Mouse (Mus musculus): ENCODE results near the gene Hnrnpd.
A peak's percentile ranks its signal among the peaks of the same experiment; 100 is the strongest.

Hnrnpd gene

GRCm38 (mm10) chr5:99959236-99959936 is 19.4 kb downstream of the Hnrnpd start:
- DNase-seq = no peak

GRCm38 (mm10) chr5:99958666-99959065 is 20.1 kb downstream of the Hnrnpd start:
- no peak for DNase-seq

- no peak for DNase-seq
Measured at GRCm38 (mm10) chr5:99953883-99954282, 24.9 kb downstream of the Hnrnpd start.

GRCm38 (mm10) chr5:99952513-99952912 is 26.2 kb downstream of the Hnrnpd start:
- no peak for DNase-seq

- DNase-seq = no peak
Measured at GRCm38 (mm10) chr5:99941776-99942502, 36.8 kb downstream of the Hnrnpd start.

GRCm38 (mm10) chr5:99941273-99941672 is 37.5 kb downstream of the Hnrnpd start:
- DNase-seq = no peak

- no peak for DNase-seq
Measured at GRCm38 (mm10) chr5:99939440-99939839, 39.3 kb downstream of the Hnrnpd start.

GRCm38 (mm10) chr5:99931910-99932309 is 46.8 kb downstream of the Hnrnpd start:
- DNase-seq = no peak

GRCm38 (mm10) chr5:99927951-99928350 is 50.8 kb downstream of the Hnrnpd start:
- peak; percentile 60 for DNase-seq

GRCm38 (mm10) chr5:99922033-99922432 is 56.7 kb downstream of the Hnrnpd start:
- DNase-seq = no peak

- DNase-seq = no peak
Measured at GRCm38 (mm10) chr5:99915494-99915893, 63.2 kb downstream of the Hnrnpd start.

GRCm38 (mm10) chr5:99906181-99906956 is 72.4 kb downstream of the Hnrnpd start, which contains the start of gene Vamp9:
Vamp9 (plus strand) TSS chr5:99906254.
- DNase-seq = peak; percentile 95
